Comparison of ENCODE assay signal across 8 mouse cellular contexts in genomic region chr7:19326359-19326758, GRCm38 (mm10). TPM values are rescaled to one million over a fixed set of nuclear protein-coding genes. Genes with fewer than 3 reads are reported as not detected.
DNase-seq lines count a peak whose midpoint lies in the region; ATAC-seq and TF ChIP-seq lines count a peak whose summit lies in the region.

No protein-coding gene starts in this region.

- H3K4me2 ChIP-seq in forebrain, embryonic 12.5 days: peak overlapping the region; percentile 65
- H3K4me2 ChIP-seq in heart, postnatal 0 days (ENCODE audit: low read depth, low read length): peak overlapping the region; percentile 78
- peak overlapping the region; percentile 71 for H3K4me2 ChIP-seq in lung, embryonic 14.5 days

- TF ChIP-seq CTCF in MEL (IDR thresholded peaks at IDR 0.05 in 2 of 3, conservative IDR thresholded peaks at IDR 0.05 in 1 of 3; ENCODE audit: control insufficient read depth in 1 of 3, insufficient read depth in 1 of 3, low read depth in 2 of 3, low read length in 3 of 3, poor library complexity in 1 of 3, severe bottlenecking in 1 of 3): no peak
- TF ChIP-seq CTCF in heart, postnatal 0 days (IDR thresholded peaks at IDR 0.05; ENCODE audit: low read depth): no peak
- no peak for TF ChIP-seq CTCF in lung, embryonic 14.5 days (IDR thresholded peaks at IDR 0.05; ENCODE audit: low read depth)

- no peak for TF ChIP-seq POLR2A in MEL (IDR thresholded peaks at IDR 0.05; ENCODE audit: control insufficient read depth in 1 of 2, insufficient read depth in 1 of 2, low read depth in 1 of 2, low read length in 2 of 2, poor library complexity in 1 of 2)

- no peaks in the 10 kb centered on the region for H3K79me2 ChIP-seq in MEL (ENCODE audit: control insufficient read depth, insufficient read depth, low read length, poor library complexity)

- peaks cover 0 to 2% of the 10 kb centered on the region in 2 experiments; a peak in 1 of 4 replicates for H3K27me3 ChIP-seq in MEL (ENCODE audit: control insufficient read depth in 1 of 2, insufficient read depth in 2 of 2, low read length in 2 of 2)
- H3K27me3 ChIP-seq in forebrain, embryonic 12.5 days: peaks cover 7% of the 10 kb centered on the region; the same call in 1 of the 2 replicates
- H3K27me3 ChIP-seq in heart, postnatal 0 days (ENCODE audit: control insufficient read depth, insufficient read depth, low read length): no peaks in the 10 kb centered on the region
- no peaks in the 10 kb centered on the region for H3K27me3 ChIP-seq in lung, embryonic 14.5 days (ENCODE audit: insufficient read depth, low read length)

- H3K9me3 ChIP-seq in MEL (replicated peaks; ENCODE audit: insufficient read depth, low read length): no peaks in the 10 kb centered on the region
- no peaks in the 10 kb centered on the region for H3K9me3 ChIP-seq in forebrain, embryonic 12.5 days
- no peaks in the 10 kb centered on the region for H3K9me3 ChIP-seq in heart, postnatal 0 days (replicated peaks; ENCODE audit: control insufficient read depth, low read length)
- H3K9me3 ChIP-seq in lung, embryonic 14.5 days (ENCODE audit: low read depth, low read length): no peaks in the 10 kb centered on the region

- peak; percentile 77 for ATAC-seq in forebrain, embryonic 12.5 days (ENCODE audit: low FRiP score)
- ATAC-seq in heart, postnatal 0 days (ENCODE audit: insufficient read depth, low read depth): peak; percentile 83
- peak; percentile 83 for ATAC-seq in lung, embryonic 14.5 days (ENCODE audit: insufficient read depth)

- 0% methylated on average over 19 of the region's 20 CpGs for WGBS in forebrain, embryonic 12.5 days
- WGBS in heart, postnatal 0 days: 1% methylated on average over 20 of the region's 20 CpGs
- 0% methylated on average over 20 of the region's 20 CpGs for WGBS in lung, embryonic 14.5 days

- TF ChIP-seq EP300 in MEL (IDR thresholded peaks at IDR 0.05; ENCODE audit: low read depth in 1 of 2, low read length in 2 of 2): no peak
- TF ChIP-seq EP300 in heart, postnatal 0 days (IDR thresholded peaks at IDR 0.05; ENCODE audit: low read depth): no peak

- peak; percentile 85 for DNase-seq in MEL (ENCODE audit: low read depth, low spot score)
- DNase-seq in c-Kit-positive CD71-negative TER-119-negative erythroid progenitor cells, embryonic 14.5 days (ENCODE audit: low read depth): peak; percentile 87
- peak; percentile 79 for DNase-seq in heart, postnatal 0 days (ENCODE audit: low spot score)
- DNase-seq in kidney, postnatal 14 days: peak; percentile 95
- DNase-seq in lung, embryonic 14.5 days: peak; percentile 93
- DNase-seq in ovary, adult 18-20 months (ENCODE audit: low spot score): peak; percentile 79
- peak; percentile 81 to 86 for DNase-seq in urinary bladder, postnatal 36 days (ENCODE audit: low spot score in 2 of 2)

- peaks cover 9 to 19% of the 10 kb centered on the region in 2 experiments for H3K4me1 ChIP-seq in MEL (ENCODE audit: control insufficient read depth in 1 of 2, insufficient read depth in 2 of 2, low read length in 2 of 2)
- peaks cover 24% of the 10 kb centered on the region for H3K4me1 ChIP-seq in forebrain, embryonic 12.5 days
- H3K4me1 ChIP-seq in heart, postnatal 0 days (ENCODE audit: control insufficient read depth, insufficient read depth): peaks cover 6% of the 10 kb centered on the region
- peaks cover 11% of the 10 kb centered on the region for H3K4me1 ChIP-seq in lung, embryonic 14.5 days (ENCODE audit: insufficient read depth)

- H3K9ac ChIP-seq in MEL (ENCODE audit: control insufficient read depth, low read depth, low read length, poor library complexity, severe bottlenecking): peak overlapping the region; percentile 51; the same call in 1 of the 2 replicates
- no peak overlapping the region for H3K9ac ChIP-seq in forebrain, embryonic 12.5 days
- H3K9ac ChIP-seq in heart, postnatal 0 days (replicated peaks; ENCODE audit: low read depth, low read length): peak overlapping the region; percentile 38; the same call in 1 of the 2 replicates
- peak overlapping the region; percentile 33 for H3K9ac ChIP-seq in lung, embryonic 14.5 days

- no peak for TF ChIP-seq RAD21 in MEL (IDR thresholded peaks at IDR 0.05; ENCODE audit: low read depth, low read length)

- peak overlapping the region; percentile 53 to 87 for H3K4me3 ChIP-seq in MEL (ENCODE audit: control insufficient read depth in 1 of 2, insufficient read depth in 1 of 2, low read depth in 2 of 2, low read length in 2 of 2)
- peak overlapping the region; percentile 37 for H3K4me3 ChIP-seq in forebrain, embryonic 12.5 days (replicated peaks)
- H3K4me3 ChIP-seq in heart, postnatal 0 days (ENCODE audit: low read depth, low read length): peak overlapping the region; percentile 42
- peak overlapping the region; percentile 38 for H3K4me3 ChIP-seq in lung, embryonic 14.5 days (ENCODE audit: low read depth, low read length)

- H3K36me3 ChIP-seq in MEL (ENCODE audit: control insufficient read depth in 1 of 2, insufficient read depth in 2 of 2, low read length in 2 of 2): peaks cover 0 to 15% of the 10 kb centered on the region in 2 experiments; a peak in 2 of 4 replicates
- H3K36me3 ChIP-seq in forebrain, embryonic 12.5 days (replicated peaks): no peaks in the 10 kb centered on the region
- no peaks in the 10 kb centered on the region for H3K36me3 ChIP-seq in heart, postnatal 0 days (replicated peaks; ENCODE audit: control insufficient read depth, insufficient read depth, low read length)
- H3K36me3 ChIP-seq in lung, embryonic 14.5 days (ENCODE audit: insufficient read depth): no peaks in the 10 kb centered on the region

- H3K27ac ChIP-seq in MEL (ENCODE audit: control insufficient read depth, low read depth, low read length): peak overlapping the region; percentile 45; the same call in 1 of the 2 replicates
- H3K27ac ChIP-seq in forebrain, embryonic 12.5 days: peak overlapping the region; percentile 60
- peak overlapping the region; percentile 95 for H3K27ac ChIP-seq in heart, postnatal 0 days (ENCODE audit: low read depth)
- peak overlapping the region; percentile 87 for H3K27ac ChIP-seq in lung, embryonic 14.5 days (ENCODE audit: low read depth)

TF ChIP-seq in MEL, 35 proteins besides CTCF, POLR2A, EP300 and RAD21:
- peak; percentile 67 for TF ChIP-seq SIN3A (IDR thresholded peaks at IDR 0.05; ENCODE audit: low read length)
- TF ChIP-seq ELF1 (IDR thresholded peaks at IDR 0.05; ENCODE audit: low read depth, low read length): peak; percentile 26; the same call in 1 of the 2 replicates
- no peak for TF ChIP-seq HCFC1 (IDR thresholded peaks at IDR 0.05; ENCODE audit: low read depth, low read length)

RNA-seq across cellular contexts. Expression of gene Fosb, which starts 16.5 kb away (rescaled TPM):
- total RNA-seq in MEL (2012; rRNA removed): 0.04 and 0.10 TPM in 2 replicates
- under 1 TPM in 1 of 2 experiments, not detected in 1; 0.49 TPM for polyA plus RNA-seq in MEL (2012; ENCODE audit: insufficient read depth in 1 of 2, insufficient read length in 2 of 2, low read depth in 1 of 2, low replicate concordance in 2 of 2, missing spikeins in 1 of 2)
- 0.24 TPM in 1 of 2 replicates, not detected in the other for polyA plus RNA-seq in forebrain, embryonic 12.5 days (2016; fragmentation: Nextera tagmentation; extraction: Ambion mirVana)
- total RNA-seq in heart, postnatal 0 days (2014; rRNA removed; ENCODE audit: low replicate concordance): 0.39 and 0.80 TPM in 2 replicates
- 0.05 and 0.10 TPM in 2 replicates for polyA plus RNA-seq in heart, postnatal 0 days (2015; fragmentation: Nextera tagmentation; extraction: Ambion mirVana)
- not detected in 2 replicates for polyA plus RNA-seq in lung, embryonic 14.5 days (2014; fragmentation: Nextera tagmentation; extraction: Ambion mirVana)

RNA-seq across cellular contexts. Expression of gene Ercc1, which starts 18.2 kb away (rescaled TPM):
- total RNA-seq in MEL (2012; rRNA removed): 22.2 and 25.9 TPM in 2 replicates
- 10 to 100 TPM in 1 of 2 experiments, not detected in 1; 37.5 TPM for polyA plus RNA-seq in MEL (2012; ENCODE audit: insufficient read depth in 1 of 2, insufficient read length in 2 of 2, low read depth in 1 of 2, low replicate concordance in 2 of 2, missing spikeins in 1 of 2)
- 89.7 and 100 TPM in 2 replicates for polyA plus RNA-seq in forebrain, embryonic 12.5 days (2016; fragmentation: Nextera tagmentation; extraction: Ambion mirVana)
- total RNA-seq in heart, postnatal 0 days (2014; rRNA removed; ENCODE audit: low replicate concordance): 26.2 and 40.5 TPM in 2 replicates
- 55.2 and 61.0 TPM in 2 replicates for polyA plus RNA-seq in heart, postnatal 0 days (2015; fragmentation: Nextera tagmentation; extraction: Ambion mirVana)
- polyA plus RNA-seq in lung, embryonic 14.5 days (2014; fragmentation: Nextera tagmentation; extraction: Ambion mirVana): 88.6 and 90.5 TPM in 2 replicates

RNA-seq across cellular contexts. Expression of gene Cd3eap, which starts 32.9 kb away (rescaled TPM):
- total RNA-seq in MEL (2012; rRNA removed): 26.2 and 43.9 TPM in 2 replicates
- 10 to 100 TPM in 1 of 2 experiments, not detected in 1; 49.8 TPM for polyA plus RNA-seq in MEL (2012; ENCODE audit: insufficient read depth in 1 of 2, insufficient read length in 2 of 2, low read depth in 1 of 2, low replicate concordance in 2 of 2, missing spikeins in 1 of 2)
- 24.7 and 24.8 TPM in 2 replicates for polyA plus RNA-seq in forebrain, embryonic 12.5 days (2016; fragmentation: Nextera tagmentation; extraction: Ambion mirVana)
- 1.9 and 3.2 TPM in 2 replicates for total RNA-seq in heart, postnatal 0 days (2014; rRNA removed; ENCODE audit: low replicate concordance)
- 11.1 and 11.7 TPM in 2 replicates for polyA plus RNA-seq in heart, postnatal 0 days (2015; fragmentation: Nextera tagmentation; extraction: Ambion mirVana)
- 21.3 and 24.2 TPM in 2 replicates for polyA plus RNA-seq in lung, embryonic 14.5 days (2014; fragmentation: Nextera tagmentation; extraction: Ambion mirVana)

RNA-seq across cellular contexts. Expression of gene Ppp1r13l, which starts 33.2 kb away (rescaled TPM):
- total RNA-seq in MEL (2012; rRNA removed): 1.0 and 1.5 TPM in 2 replicates
- 10 to 100 TPM in 1 of 2 experiments, not detected in 1; 15.9 TPM for polyA plus RNA-seq in MEL (2012; ENCODE audit: insufficient read depth in 1 of 2, insufficient read length in 2 of 2, low read depth in 1 of 2, low replicate concordance in 2 of 2, missing spikeins in 1 of 2)
- polyA plus RNA-seq in forebrain, embryonic 12.5 days (2016; fragmentation: Nextera tagmentation; extraction: Ambion mirVana): 4.8 and 5.3 TPM in 2 replicates
- total RNA-seq in heart, postnatal 0 days (2014; rRNA removed; ENCODE audit: low replicate concordance): 11.8 and 13.5 TPM in 2 replicates
- polyA plus RNA-seq in heart, postnatal 0 days (2015; fragmentation: Nextera tagmentation; extraction: Ambion mirVana): 12.0 and 14.0 TPM in 2 replicates
- 5.4 and 7.9 TPM in 2 replicates for polyA plus RNA-seq in lung, embryonic 14.5 days (2014; fragmentation: Nextera tagmentation; extraction: Ambion mirVana)

RNA-seq across cellular contexts. Expression of gene Rtn2, which starts 43.9 kb away (rescaled TPM):
- total RNA-seq in MEL (2012; rRNA removed): 0.27 and 0.52 TPM in 2 replicates
- 1 to 10 TPM in 1 of 2 experiments, not detected in 1; 1.4 TPM for polyA plus RNA-seq in MEL (2012; ENCODE audit: insufficient read depth in 1 of 2, insufficient read length in 2 of 2, low read depth in 1 of 2, low replicate concordance in 2 of 2, missing spikeins in 1 of 2)
- 70.3 and 74.1 TPM in 2 replicates for polyA plus RNA-seq in forebrain, embryonic 12.5 days (2016; fragmentation: Nextera tagmentation; extraction: Ambion mirVana)
- total RNA-seq in heart, postnatal 0 days (2014; rRNA removed; ENCODE audit: low replicate concordance): 80.7 and 108 TPM in 2 replicates
- 51.7 and 53.6 TPM in 2 replicates for polyA plus RNA-seq in heart, postnatal 0 days (2015; fragmentation: Nextera tagmentation; extraction: Ambion mirVana)
- polyA plus RNA-seq in lung, embryonic 14.5 days (2014; fragmentation: Nextera tagmentation; extraction: Ambion mirVana): 8.0 and 9.1 TPM in 2 replicates

Comparison
In these comparisons a context has a peak if more than half of its experiments do, and no peak if none do; other contexts are left out.
1. Peak in every context shown above with its lines: DNase-seq, ATAC-seq, H3K4me3 ChIP-seq and H3K27ac ChIP-seq.
2. H3K27ac ChIP-seq: peak in every context shown above with its lines; median percentile 95 in heart, postnatal 0 days; 87 in lung, embryonic 14.5 days; 60 in forebrain, embryonic 12.5 days; 45 in MEL.